Mouse (Mus musculus): ENCODE data around the gene Ifnl3. TPM values are rescaled to one million over a fixed set of nuclear protein-coding genes. Genes with fewer than 3 reads are reported as not detected.

Ifnl3 gene
- total RNA-seq, 2 experiments from 2014 or later: not detected

- no peak for DNase-seq
- intact Hi-C loops (cut with DNase I): no loop called here
Measured at GRCm38 (mm10) chr7:28573236-28573635, 50.6 kb downstream of the Ifnl3 start.

Small RNA genes lying within 50 kb of the gene (microRNA-seq; reads per million reads assigned to microRNA genes)
- gene Mir7049: 1.5 reads per million

Other genes starting within 250 kb of the Ifnl3 start
- 10 to 100 TPM; 44.2 to 46.9 TPM for gene Eid2b, start 245.1 kb upstream of the Ifnl3 start, total RNA-seq (2021)
- 1 to 10 TPM; 1.1 to 1.3 TPM for gene Selenov, start 231.7 kb upstream of the Ifnl3 start, total RNA-seq (2021)
- 1 to 10 TPM; 6.9 to 8.1 TPM for gene Dll3, start 220.6 kb upstream of the Ifnl3 start, total RNA-seq (2021)
- gene Timm50, start 210.8 kb upstream of the Ifnl3 start, total RNA-seq (2021): 10 to 100 TPM; 59.7 to 66.7 TPM
- 100 to 1,000 TPM; 111 TPM for gene Supt5, start 184.1 kb upstream of the Ifnl3 start, total RNA-seq (2021)
- 100 to 1,000 TPM; 913 to 959 TPM for gene Rps16, start 172.2 kb upstream of the Ifnl3 start, total RNA-seq (2021)
- 10 to 100 TPM; 25.0 to 33.3 TPM for gene Plekhg2, start 150.2 kb upstream of the Ifnl3 start, total RNA-seq (2021)
- 1 to 10 TPM; 1.9 to 2.3 TPM for gene Zfp36, start 142.6 kb upstream of the Ifnl3 start, total RNA-seq (2021)
- gene Med29, start 130.1 kb upstream of the Ifnl3 start, total RNA-seq (2021): 10 to 100 TPM; 18.6 to 19.7 TPM
- 10 to 100 TPM; 77.7 to 86.8 TPM for gene Paf1, start 129.9 kb upstream of the Ifnl3 start, total RNA-seq (2021)
- gene Gmfg, start 85.4 kb upstream of the Ifnl3 start, total RNA-seq (2021): 1 to 10 TPM; 2.5 to 3.3 TPM
- 100 to 1,000 TPM; 125 TPM for gene Lrfn1, start 70.9 kb upstream of the Ifnl3 start, total RNA-seq (2021)
- gene Ifnl2, start 12.4 kb upstream of the Ifnl3 start, total RNA-seq (2021): not detected
- not detected for gene Sycn, start 18.0 kb downstream of the Ifnl3 start, total RNA-seq (2021)
- not detected for gene Nccrp1, start 24.4 kb downstream of the Ifnl3 start, total RNA-seq (2021)
- 10 to 100 TPM; 67.9 to 70.0 TPM for gene Samd4b, start 75.3 kb downstream of the Ifnl3 start, total RNA-seq (2021)
- gene Pak4, start 75.3 kb downstream of the Ifnl3 start, total RNA-seq (2021): 10 to 100 TPM; 11.6 to 11.9 TPM
- under 1 TPM; 0.18 to 0.89 TPM for gene Acp7, start 108.5 kb downstream of the Ifnl3 start, total RNA-seq (2021)
- gene Fbxo27, start 170.0 kb downstream of the Ifnl3 start, total RNA-seq (2021): 10 to 100 TPM; 20.1 to 22.8 TPM
- gene Fbxo17, start 194.0 kb downstream of the Ifnl3 start, total RNA-seq (2021): 1 to 10 TPM; 2.9 to 3.7 TPM
- 10 to 100 TPM; 41.1 to 41.6 TPM for gene Mrps12, start 219.0 kb downstream of the Ifnl3 start, total RNA-seq (2021)
- gene Sars2, start 219.2 kb downstream of the Ifnl3 start, total RNA-seq (2021): 10 to 100 TPM; 11.9 to 13.3 TPM
- gene Ccer2, start 233.3 kb downstream of the Ifnl3 start, total RNA-seq (2021): under 1 TPM in 1 of 2 experiments, not detected in 1; 0.68 TPM
- 10 to 100 TPM; 91.5 to 99.9 TPM for gene Sirt2, start 243.9 kb downstream of the Ifnl3 start, total RNA-seq (2021)
- gene Nfkbib, start 244.7 kb downstream of the Ifnl3 start, total RNA-seq (2021): 10 to 100 TPM; 35.3 to 35.6 TPM